Mouse (Mus musculus): Measurements from ENCODE around the gene Spink2.

- TF ChIP-seq CTCF (IDR thresholded peaks at IDR 0.05; ENCODE audit: low read depth, low read length) (no peak), POLR2A (IDR thresholded peaks at IDR 0.05; ENCODE audit: extremely low read depth, insufficient read depth, low read length) (no peak)
Measured at GRCm38 (mm10) chr5:77244331-77244987, 33.2 kb upstream of the Spink2 start.
